Mouse (Mus musculus) spleen, adult 10 weeks (tissue): ENCODE data around the gene Col11a2. TPM values are rescaled to one million over a fixed set of nuclear protein-coding genes. Genes with fewer than 3 reads are reported as not detected.

Source experiments
- polyA plus RNA-seq: library from polyadenylated mRNA; stranded (reverse); fragments of 350-450 nt; fragmentation: Illumina TruSeq; extraction: RNeasy Lipid Tissue Mini Kit (QIAGEN cat#74804); gene quantifications from one replicate; pipeline ENCODE4 v1.2.3, GENCODE M21; 2015; ENCODE audit warnings: low replicate concordance; ENCODE audit not compliant: insufficient read depth

The Col11a2 gene
- 0.94 TPM for polyA plus RNA-seq

DNA sequence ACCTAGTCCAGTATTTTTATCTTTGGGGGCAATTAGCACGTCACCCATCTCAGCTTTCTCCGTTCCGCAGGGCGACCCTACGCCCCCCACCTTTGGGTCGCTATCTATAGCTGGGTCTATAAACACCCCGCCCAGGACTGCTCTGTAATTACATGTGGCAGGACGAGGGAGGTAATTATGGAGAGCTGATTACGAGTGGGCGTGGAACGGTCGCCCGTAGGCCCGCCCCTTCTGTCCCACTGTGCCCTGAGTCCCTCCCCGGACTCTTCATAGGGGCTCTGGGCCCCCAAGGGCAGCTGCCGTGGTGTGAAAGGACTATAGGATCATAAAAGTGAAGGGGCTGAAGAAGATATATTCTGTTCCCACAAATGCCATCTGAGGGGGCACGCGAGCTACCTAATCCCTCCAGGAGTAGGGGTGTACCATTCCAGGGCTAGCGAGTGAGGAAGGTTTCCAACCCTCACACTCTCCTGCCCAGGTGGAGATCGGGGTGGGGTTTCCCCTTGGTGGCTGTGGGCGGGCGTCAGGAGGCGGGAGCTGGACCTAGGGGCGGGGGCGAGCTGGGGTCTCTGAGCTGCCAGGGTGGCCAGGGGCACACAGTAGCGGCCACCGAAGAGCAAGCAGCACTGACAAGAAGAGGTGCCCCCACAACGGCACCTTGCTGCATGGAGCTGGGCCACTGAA lies at the start of gene Col11a2:
Gene Col11a2 (plus strand): TSS at position 560 of the 684 bp plus-strand sequence.

GRCm38 (mm10) chr17:34000150-34000537 lies 39.1 kb upstream of the Col11a2 start, which contains the start of gene H2-K1:
H2-K1 (minus strand) TSS chr17:34000347.

GRCm38 (mm10) chr17:34024317-34024821 lies 14.9 kb upstream of the Col11a2 start, which contains the start of gene Ring1:
Ring1 (minus strand) TSS chr17:34024680.

GRCm38 (mm10) chr17:34027656-34028223 lies 11.5 kb upstream of the Col11a2 start, which contains the start of gene H2-Ke6:
H2-Ke6 (minus strand) TSS chr17:34028060.

DNA sequence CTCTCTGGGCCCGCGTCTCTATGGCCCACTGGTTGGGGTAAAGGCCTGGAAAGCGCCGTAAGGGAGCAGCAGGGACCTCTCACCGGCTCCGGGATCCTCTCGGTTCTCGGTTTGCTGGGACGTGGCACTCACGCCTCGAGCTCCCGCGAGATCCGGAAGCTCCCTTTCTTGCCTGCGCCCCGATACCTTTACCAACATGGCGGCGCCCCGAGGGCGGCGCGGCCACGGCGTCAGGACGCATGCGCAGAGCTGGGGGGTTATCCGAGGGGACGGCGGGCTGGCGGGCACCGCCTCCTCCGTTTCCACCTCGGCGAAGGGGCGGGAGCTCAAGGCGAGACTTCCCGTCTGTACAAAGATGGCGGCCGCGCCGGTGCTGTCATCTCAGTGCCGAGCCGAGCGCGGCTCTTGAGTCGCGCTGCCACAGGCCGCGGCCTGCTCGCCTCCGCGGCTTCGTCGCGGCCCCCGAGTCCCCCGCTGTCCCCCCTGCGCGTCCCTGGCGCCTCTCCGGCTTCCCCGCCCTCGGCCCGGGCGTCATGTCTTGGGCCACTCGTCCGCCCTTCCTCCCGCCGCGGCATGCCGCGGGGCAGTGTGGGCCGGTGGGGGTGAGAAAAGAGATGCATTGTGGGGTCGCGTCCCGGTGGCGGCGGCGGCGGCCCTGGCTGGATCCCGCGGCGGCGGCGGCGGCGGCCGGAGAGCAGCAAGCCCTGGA lies 7.6 kb upstream of the Col11a2 start, which contains the start of the genes Slc39a7 and Rxrb:
Gene Slc39a7 (minus strand): TSS at position 218 of the 709 bp plus-strand sequence.
Gene Rxrb (plus strand): TSS at position 348 of the 709 bp plus-strand sequence.

GRCm38 (mm10) chr17:34092197-34092875 lies 53.1 kb downstream of the Col11a2 start, which contains the start of gene H2-Oa:
H2-Oa (plus strand) TSS chr17:34092340.

Other genes starting within 250 kb of the Col11a2 start
- gene Kank3, start 228.9 kb upstream of the Col11a2 start, polyA plus RNA-seq: 53.6 TPM
- 1,152 TPM for gene Rps28, start 214.9 kb upstream of the Col11a2 start, polyA plus RNA-seq
- 55.2 TPM for gene Ndufa7, start 214.9 kb upstream of the Col11a2 start, polyA plus RNA-seq
- 5.0 TPM for gene Cd320, start 196.3 kb upstream of the Col11a2 start, polyA plus RNA-seq
- not detected for gene Gm7029, start 165.6 kb upstream of the Col11a2 start, polyA plus RNA-seq
- gene Kifc1, start 148.8 kb upstream of the Col11a2 start, polyA plus RNA-seq: 5.8 TPM
- gene Platr17, start 134.3 kb upstream of the Col11a2 start, polyA plus RNA-seq: 1.5 TPM
- gene Daxx, start 130.0 kb upstream of the Col11a2 start, polyA plus RNA-seq: 39.7 TPM
- gene Tapbp, start 123.5 kb upstream of the Col11a2 start, polyA plus RNA-seq: 143 TPM
- 10.6 TPM for gene Zbtb22, start 123.5 kb upstream of the Col11a2 start, polyA plus RNA-seq
- gene Rgl2, start 109.9 kb upstream of the Col11a2 start, polyA plus RNA-seq: 55.9 TPM
- 50.2 TPM for gene Pfdn6, start 99.1 kb upstream of the Col11a2 start, polyA plus RNA-seq
- 6.0 TPM for gene Wdr46, start 98.8 kb upstream of the Col11a2 start, polyA plus RNA-seq
- gene B3galt4, start 87.9 kb upstream of the Col11a2 start, polyA plus RNA-seq: 4.4 TPM
- 28.2 TPM for gene Vps52, start 83.6 kb upstream of the Col11a2 start, polyA plus RNA-seq
- 1,734 TPM for gene Rps18, start 83.4 kb upstream of the Col11a2 start, polyA plus RNA-seq
- gene H2-K1, start 39.1 kb upstream of the Col11a2 start, polyA plus RNA-seq: 3,352 TPM
- 10.5 TPM for gene Ring1, start 14.8 kb upstream of the Col11a2 start, polyA plus RNA-seq
- gene H2-Ke6, start 11.4 kb upstream of the Col11a2 start, polyA plus RNA-seq: 137 TPM
- 38.7 TPM for gene Slc39a7, start 7.8 kb upstream of the Col11a2 start, polyA plus RNA-seq
- 24.2 TPM for gene Rxrb, start 7.6 kb upstream of the Col11a2 start, polyA plus RNA-seq
- gene H2-Oa, start 52.9 kb downstream of the Col11a2 start, polyA plus RNA-seq: 69.0 TPM
- 162 TPM for gene H2-DMa, start 80.1 kb downstream of the Col11a2 start, polyA plus RNA-seq
- 245 TPM for gene Brd2, start 83.2 kb downstream of the Col11a2 start, polyA plus RNA-seq
- gene H2-DMb2, start 103.9 kb downstream of the Col11a2 start, polyA plus RNA-seq: 497 TPM
- gene H2-DMb1, start 113.6 kb downstream of the Col11a2 start, polyA plus RNA-seq: 222 TPM
- gene Tap1, start 148.1 kb downstream of the Col11a2 start, polyA plus RNA-seq: 94.6 TPM
- gene Psmb9, start 148.3 kb downstream of the Col11a2 start, polyA plus RNA-seq: 164 TPM
- 229 TPM for gene Psmb8, start 158.3 kb downstream of the Col11a2 start, polyA plus RNA-seq
- 38.1 TPM for gene Tap2, start 164.1 kb downstream of the Col11a2 start, polyA plus RNA-seq
- 1,133 TPM for gene H2-Ob, start 199.5 kb downstream of the Col11a2 start, polyA plus RNA-seq
- gene H2-Ab1, start 218.3 kb downstream of the Col11a2 start, polyA plus RNA-seq: 2,500 TPM
- 4,264 TPM for gene H2-Aa, start 248.4 kb downstream of the Col11a2 start, polyA plus RNA-seq